Mouse (Mus musculus) testis, adult 2 months (tissue): ENCODE measurements at regions not wholly inside any gene's neighbourhood (a gene's known extent, or its start where the extent isn't known, plus 50 kb on each side); places are given as distances from the start of the nearest gene placed in this dataset.

Source experiments
- H3K27ac ChIP-seq: fragments of 200-500 bp; 2 replicates; pipeline ENCODE4 v1.5.1; 2012; ENCODE audit warnings: low read depth, low read length; ENCODE audit not compliant: control insufficient read depth, insufficient read depth
- H3K27me3 ChIP-seq: fragments of 200-500 bp; 2 replicates; pipeline ENCODE4 v1.6.1; 2012; ENCODE audit warnings: mild to moderate bottlenecking, low read length, moderate library complexity; ENCODE audit not compliant: control insufficient read depth, insufficient read depth
- H3K36me3 ChIP-seq: fragments of 200-500 bp; 2 replicates; pipeline ENCODE4 v1.6.1; 2012; ENCODE audit warnings: mild to moderate bottlenecking, low read length; ENCODE audit not compliant: control insufficient read depth, insufficient read depth
- H3K4me1 ChIP-seq: fragments of 200-500 bp; 2 replicates; pipeline ENCODE4 v1.6.1; 2012; ENCODE audit warnings: low read length; ENCODE audit not compliant: control insufficient read depth, insufficient read depth
- H3K4me3 ChIP-seq: fragments of 200-500 bp; 2 replicates; pipeline ENCODE4 v1.5.1; 2012; ENCODE audit warnings: low read depth, mild to moderate bottlenecking, low read length, moderate library complexity, mixed read lengths; ENCODE audit not compliant: control insufficient read depth
- CTCF ChIP-seq: fragments of 200-500 bp; IDR thresholded peaks from 2 replicates; pipeline ENCODE4 v1.5.1; 2012; ENCODE audit warnings: low read depth, mild to moderate bottlenecking, inconsistent platforms, low read length, moderate library complexity; ENCODE audit not compliant: control insufficient read depth, insufficient read depth, insufficient replicate concordance
- POLR2A ChIP-seq: fragments of 200-500 bp; IDR thresholded peaks from 2 replicates; pipeline ENCODE4 v1.6.1; 2012; ENCODE audit warnings: low read depth, mild to moderate bottlenecking, inconsistent platforms, low read length, moderate library complexity; ENCODE audit not compliant: control insufficient read depth

GRCm38 (mm10) chr5:12639549-12639948 is 256.4 kb downstream of the Sema3d start:
- H3K4me1 ChIP-seq = no peaks in the 10 kb centered on the region
- no peaks in the 10 kb centered on the region for H3K27me3 ChIP-seq
- no peaks in the 10 kb centered on the region for H3K36me3 ChIP-seq
- TF ChIP-seq POLR2A = no peak
- no peak for TF ChIP-seq CTCF
- no peak overlapping the region for H3K4me3 ChIP-seq
- no peak overlapping the region for H3K27ac ChIP-seq

DNA sequence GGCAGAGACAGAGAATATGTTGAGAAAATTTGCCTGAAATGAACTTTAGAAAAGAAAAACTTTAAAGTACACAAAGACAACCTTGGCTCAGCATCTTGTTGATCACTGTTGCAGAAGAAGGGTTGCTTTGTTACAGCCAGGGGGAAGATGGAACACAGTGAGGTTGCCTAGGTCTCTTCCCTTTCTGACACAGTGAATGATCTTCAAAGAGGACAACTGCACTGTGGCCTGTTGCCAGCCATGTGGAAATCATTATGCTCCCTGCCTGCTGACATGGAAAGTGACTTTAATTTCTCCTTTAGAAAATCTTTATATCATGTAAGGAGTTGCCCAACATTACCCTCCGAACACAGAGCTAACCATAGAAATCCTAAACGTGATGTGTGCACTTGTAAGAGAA is 263.1 kb downstream of the Sema3d start:
- Histone ChIP-seq H3K4me3 (no peak overlapping the region), H3K36me3 (no peaks in the 10 kb centered on the region), H3K4me1 (no peaks in the 10 kb centered on the region), H3K27ac (no peak overlapping the region), H3K27me3 (no peaks in the 10 kb centered on the region)
- TF ChIP-seq CTCF = no peak
- TF ChIP-seq POLR2A = no peak

- Histone ChIP-seq H3K27me3 (no peaks in the 10 kb centered on the region), H3K36me3 (no peaks in the 10 kb centered on the region), H3K27ac (no peak overlapping the region), H3K4me3 (no peak overlapping the region), H3K4me1 (no peaks in the 10 kb centered on the region)
- no peak for TF ChIP-seq CTCF
- TF ChIP-seq POLR2A = no peak
Measured at GRCm38 (mm10) chr5:12673666-12674065, 290.5 kb downstream of the Sema3d start.

DNA sequence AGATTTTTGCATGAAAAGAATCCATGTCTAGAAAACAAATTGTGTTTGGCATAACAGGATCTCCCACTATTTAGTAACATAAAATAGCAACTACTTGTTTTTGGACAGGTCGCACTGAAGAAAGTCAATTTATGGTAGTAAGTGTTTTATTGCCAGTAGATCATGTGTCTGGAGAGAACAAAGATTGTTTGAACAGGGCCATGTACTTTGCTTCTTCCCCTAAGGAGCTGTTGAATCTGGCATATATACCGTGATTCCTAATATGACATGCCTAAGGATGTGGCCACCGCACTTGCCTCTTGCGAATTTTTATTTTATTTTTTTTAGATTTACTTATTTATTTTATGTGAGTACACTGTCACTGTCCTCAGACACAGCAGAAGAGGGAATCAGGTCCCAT is 290.9 kb downstream of the Sema3d start:
- H3K4me1 ChIP-seq = no peaks in the 10 kb centered on the region
- H3K4me3 ChIP-seq = no peak overlapping the region
- H3K27ac ChIP-seq = no peak overlapping the region
- no peak for TF ChIP-seq CTCF
- TF ChIP-seq POLR2A = no peak
- H3K27me3 ChIP-seq = no peaks in the 10 kb centered on the region
- no peaks in the 10 kb centered on the region for H3K36me3 ChIP-seq

DNA sequence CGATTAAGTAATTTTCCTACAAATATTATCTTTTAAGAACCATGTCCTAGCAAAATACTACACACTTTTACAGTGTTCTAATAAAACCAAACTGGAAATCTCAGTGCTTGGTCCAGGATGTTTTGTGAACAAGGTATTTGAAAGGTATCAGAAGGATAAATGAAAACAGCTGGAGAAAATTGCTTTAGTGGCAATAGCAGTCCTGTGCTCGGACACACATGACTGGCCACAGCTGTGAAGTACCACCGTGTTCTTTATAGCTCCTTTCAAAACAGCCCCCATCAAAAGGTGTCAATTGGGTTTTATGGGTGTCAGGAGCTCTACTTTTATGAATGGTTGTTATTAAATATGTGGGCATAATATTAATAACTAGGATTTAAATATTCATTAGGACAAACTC is 293.5 kb downstream of the Sema3d start:
- no peak overlapping the region for H3K4me3 ChIP-seq
- no peaks in the 10 kb centered on the region for H3K36me3 ChIP-seq
- TF ChIP-seq POLR2A (no peak), CTCF (no peak)
- H3K27me3 ChIP-seq = no peaks in the 10 kb centered on the region
- H3K4me1 ChIP-seq = no peaks in the 10 kb centered on the region
- H3K27ac ChIP-seq = no peak overlapping the region

- Histone ChIP-seq H3K36me3 (no peaks in the 10 kb centered on the region), H3K4me1 (no peaks in the 10 kb centered on the region), H3K4me3 (no peak overlapping the region), H3K27ac (no peak overlapping the region), H3K27me3 (no peaks in the 10 kb centered on the region)
- no peak for TF ChIP-seq POLR2A
- TF ChIP-seq CTCF = no peak
Measured at GRCm38 (mm10) chr5:12714894-12715293, 331.7 kb downstream of the Sema3d start.

DNA sequence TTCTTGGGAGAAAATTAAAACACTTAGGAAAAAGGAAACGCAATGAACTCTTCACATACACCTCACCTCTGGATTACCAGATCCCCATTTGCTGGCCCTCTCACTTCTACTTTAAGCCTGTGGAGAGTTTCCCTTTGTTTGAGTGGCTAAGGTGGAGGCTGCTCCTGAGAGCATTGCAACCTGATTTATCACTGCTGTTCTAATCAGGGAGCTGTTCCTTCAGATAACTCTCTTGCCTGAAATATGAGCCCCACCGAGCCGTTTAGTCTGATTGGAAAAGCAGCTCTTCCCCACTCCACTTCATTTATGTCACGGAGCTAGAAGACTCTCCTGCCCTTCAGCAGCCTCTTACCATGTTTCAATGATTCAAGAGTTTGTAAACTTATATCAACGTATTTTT is 368.3 kb downstream of the Sema3d start:
- Histone ChIP-seq H3K27ac (no peak overlapping the region), H3K27me3 (no peaks in the 10 kb centered on the region), H3K4me3 (no peak overlapping the region), H3K4me1 (no peaks in the 10 kb centered on the region), H3K36me3 (no peaks in the 10 kb centered on the region)
- TF ChIP-seq CTCF (no peak), POLR2A (no peak)

GRCm38 (mm10) chr5:12759634-12760033 is 365.6 kb upstream of the Sema3a start:
- Histone ChIP-seq H3K27ac (no peak overlapping the region), H3K4me3 (no peak overlapping the region), H3K36me3 (no peaks in the 10 kb centered on the region), H3K4me1 (no peaks in the 10 kb centered on the region), H3K27me3 (no peaks in the 10 kb centered on the region)
- TF ChIP-seq POLR2A (no peak), CTCF (no peak)
